Mouse (Mus musculus): Measurements from ENCODE around the gene Rhobtb3. TPM values are rescaled to one million over a fixed set of nuclear protein-coding genes. Genes with fewer than 3 reads are reported as not detected.
A peak's percentile ranks its signal among the peaks of the same experiment; 100 is the strongest.

Gene Rhobtb3
- polyA plus RNA-seq (2012; rRNA removed) = 1.2 and 1.9 TPM in 2 replicates
- polyA plus RNA-seq (2014; fragmentation: Nextera tagmentation; extraction: Ambion mirVana) = 3.4 and 4.0 TPM in 2 replicates

DNA sequence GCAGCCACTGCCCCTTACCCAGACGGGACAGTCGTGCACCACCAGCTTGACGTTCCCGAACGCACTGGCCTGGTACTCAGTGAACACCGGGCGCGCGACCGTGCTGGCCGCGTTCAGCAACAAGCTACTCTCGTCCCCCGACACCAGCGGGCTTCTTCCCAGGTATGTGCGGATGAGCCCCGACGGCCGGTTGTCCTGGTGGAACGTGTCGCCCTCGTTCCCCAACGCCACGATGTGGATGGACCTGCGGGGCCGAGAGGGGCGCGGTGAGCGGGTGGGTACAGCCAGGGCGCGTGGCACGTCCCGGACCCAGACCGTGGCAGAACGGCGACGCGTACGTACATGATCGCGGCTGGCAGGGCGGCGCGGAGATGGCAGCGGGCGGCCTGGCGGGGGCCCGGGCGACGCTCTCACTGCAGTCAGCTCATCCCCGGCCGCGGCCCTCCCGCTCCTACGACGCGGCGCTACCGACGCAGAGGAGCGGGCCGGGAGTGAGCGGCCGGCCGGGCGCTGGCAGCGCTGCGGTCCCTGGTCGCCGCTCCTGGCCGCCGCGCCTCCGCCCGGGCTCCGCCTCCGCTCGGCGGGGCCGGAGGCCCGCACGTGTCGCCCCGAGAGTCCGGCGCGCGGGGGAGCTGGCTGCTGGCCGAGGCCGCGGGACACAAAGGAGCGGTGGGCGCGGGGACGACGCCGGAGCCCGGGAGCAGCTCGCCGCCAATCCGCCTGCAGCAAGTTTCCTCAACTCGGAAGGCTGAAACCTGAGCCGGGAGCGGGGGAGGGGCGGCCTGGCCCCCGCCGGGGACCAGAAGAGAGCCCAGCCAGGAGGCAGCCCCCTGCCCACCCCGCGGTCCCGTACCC lies at the start of gene Rhobtb3:
Gene Rhobtb3 (minus strand): TSS at position 737 of the 855 bp plus-strand sequence.
- under 1% methylated on average over 94 of the region's 110 CpGs for WGBS (ENCODE audit: insufficient replicate concordance)
- TF ChIP-seq EP300 (IDR thresholded peaks at IDR 0.05; ENCODE audit: low read depth) (no peak), CTCF (IDR thresholded peaks at IDR 0.05; ENCODE audit: low read depth) (no peak)

DNA sequence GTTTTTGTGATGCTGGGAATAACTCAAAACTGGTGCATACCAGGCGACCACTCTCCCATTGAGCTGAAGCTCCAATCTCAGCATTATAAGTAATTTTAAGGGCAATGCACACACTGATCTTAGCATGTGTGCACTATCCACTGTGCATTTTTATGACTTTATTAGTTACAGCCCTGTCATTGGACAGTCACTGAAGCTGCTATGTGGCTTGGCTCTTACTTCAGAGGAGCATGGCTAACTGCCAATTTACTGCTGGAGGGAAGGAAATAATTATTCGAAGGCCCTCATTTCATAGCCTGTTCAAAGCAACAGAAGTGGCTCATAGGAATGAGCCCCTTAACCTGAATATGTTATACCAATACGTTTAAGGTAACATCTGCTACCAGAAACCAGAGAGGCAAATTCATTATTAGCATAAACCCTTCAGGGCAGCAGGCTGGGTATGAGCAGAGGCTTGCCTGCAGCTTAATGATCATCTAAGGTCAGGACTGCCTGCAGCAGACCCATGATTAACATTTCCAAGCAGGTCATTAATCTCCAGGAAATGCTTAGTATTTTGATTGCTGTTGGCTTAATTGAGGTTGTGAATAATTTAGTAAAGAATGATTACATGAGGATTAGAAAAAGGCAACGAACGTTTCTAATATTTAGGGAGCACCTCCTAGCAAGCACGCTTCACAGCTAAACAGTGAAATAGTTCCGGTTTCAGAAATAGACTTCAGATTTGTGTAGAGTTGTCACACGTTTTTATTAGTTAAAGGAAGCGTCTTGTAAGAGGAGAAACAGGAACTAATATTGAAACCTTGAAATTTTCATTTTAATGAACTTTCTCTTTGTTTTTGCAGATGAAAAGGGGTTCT lies 48.7 kb upstream of the Rhobtb3 start:
- DNase-seq (ENCODE audit: low read depth in 3 of 3, low spot score in 3 of 3) (no peak), ATAC-seq (ENCODE audit: insufficient read depth) (no peak)
- 54% methylated on average over 9 of the region's 9 CpGs for WGBS (ENCODE audit: insufficient replicate concordance)
- Histone ChIP-seq H3K36me3 (replicated peaks; ENCODE audit: control insufficient read depth, insufficient read depth, low read depth) (no peaks in the 10 kb centered on the region), H3K27me3 (ENCODE audit: control insufficient read depth, insufficient read depth, low read length) (no peaks in the 10 kb centered on the region), H3K4me3 (ENCODE audit: insufficient read depth in 1 of 2, low read depth in 2 of 2, low read length in 2 of 2) (no peak overlapping the region), H3K4me1 (replicated peaks; ENCODE audit: control insufficient read depth in 2 of 2, insufficient read depth in 2 of 2, low read length in 1 of 2) (0 out of 4 replicates have a peak, but pooled peaks cover 0 to 2% of the 10 kb centered on the region in 2 experiments), H3K27ac (no peak overlapping the region), H3K4me2 (ENCODE audit: low read depth) (no peak overlapping the region), H3K9me3 (ENCODE audit: control insufficient read depth, low read length) (no peaks in the 10 kb centered on the region), H3K9ac (replicated peaks) (no peak overlapping the region)
- no peak for TF ChIP-seq EP300 (IDR thresholded peaks at IDR 0.05; ENCODE audit: low read depth)
- TF ChIP-seq CTCF (IDR thresholded peaks at IDR 0.05; ENCODE audit: low read depth) = no peak

More for the DNA sequence above, at the start of gene Rhobtb3:
- ATAC-seq (ENCODE audit: insufficient read depth) (peak; percentile 79), DNase-seq (ENCODE audit: low read depth in 3 of 3, low spot score in 3 of 3) (peak in 1 of 3 experiments; percentile 17)
- Histone ChIP-seq H3K4me1 (replicated peaks; ENCODE audit: control insufficient read depth in 2 of 2, insufficient read depth in 2 of 2, low read length in 1 of 2) (peaks cover 0 to 4% of the 10 kb centered on the region in 2 experiments; a peak in 2 of 4 replicates), H3K36me3 (replicated peaks; ENCODE audit: control insufficient read depth, insufficient read depth, low read depth) (no peaks in the 10 kb centered on the region), H3K27me3 (ENCODE audit: control insufficient read depth, insufficient read depth, low read length) (peaks cover 4% of the 10 kb centered on the region), H3K9me3 (ENCODE audit: control insufficient read depth, low read length) (no peaks in the 10 kb centered on the region), H3K9ac (replicated peaks) (peak within 1 kb of the TSS; percentile 61), H3K4me2 (ENCODE audit: low read depth) (peak within 1 kb of the TSS; percentile 71), H3K27ac (no peak within 1 kb of the TSS), H3K4me3 (ENCODE audit: insufficient read depth in 1 of 2, low read depth in 2 of 2, low read length in 2 of 2) (peak within 1 kb of the TSS; percentile 60 to 77)

DNA sequence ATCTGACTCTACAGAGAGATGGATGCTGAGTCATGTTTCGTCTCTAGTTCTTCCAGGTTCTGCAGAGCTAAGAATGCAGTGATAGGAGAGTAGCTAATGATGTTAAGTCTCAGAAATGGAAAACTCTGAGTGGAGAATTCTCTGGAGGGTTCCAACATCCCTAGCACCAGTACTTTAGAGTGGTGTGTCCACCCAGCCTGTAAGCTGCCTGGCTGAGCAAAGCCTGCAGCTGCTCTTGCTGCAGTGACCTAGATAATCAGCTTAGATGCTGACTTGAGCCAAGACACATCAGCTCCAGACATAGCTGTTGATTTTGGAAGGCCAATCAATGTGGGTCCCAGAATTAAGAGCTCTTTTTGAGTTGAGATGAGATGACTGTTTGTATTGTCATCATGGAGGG lies 44.4 kb upstream of the Rhobtb3 start:
- H3K4me2 ChIP-seq (ENCODE audit: low read depth) = no peak overlapping the region
- no peak overlapping the region for H3K9ac ChIP-seq (replicated peaks)
- ATAC-seq (ENCODE audit: insufficient read depth) (no peak), DNase-seq (ENCODE audit: low read depth in 3 of 3, low spot score in 3 of 3) (no peak)
- no peak overlapping the region for H3K27ac ChIP-seq
- H3K9me3 ChIP-seq (ENCODE audit: control insufficient read depth, low read length) = no peaks in the 10 kb centered on the region
- WGBS (ENCODE audit: insufficient replicate concordance) = 73% methylated on average over 1 of the region's 1 CpGs
- H3K4me1 ChIP-seq (replicated peaks; ENCODE audit: control insufficient read depth in 2 of 2, insufficient read depth in 2 of 2, low read length in 1 of 2) = no peaks in the 10 kb centered on the region
- H3K4me3 ChIP-seq (ENCODE audit: insufficient read depth in 1 of 2, low read depth in 2 of 2, low read length in 2 of 2) = no peak overlapping the region
- no peak for TF ChIP-seq EP300 (IDR thresholded peaks at IDR 0.05; ENCODE audit: low read depth)
- TF ChIP-seq CTCF (IDR thresholded peaks at IDR 0.05; ENCODE audit: low read depth) = no peak
- H3K36me3 ChIP-seq (replicated peaks; ENCODE audit: control insufficient read depth, insufficient read depth, low read depth) = no peaks in the 10 kb centered on the region
- no peaks in the 10 kb centered on the region for H3K27me3 ChIP-seq (ENCODE audit: control insufficient read depth, insufficient read depth, low read length)

DNA sequence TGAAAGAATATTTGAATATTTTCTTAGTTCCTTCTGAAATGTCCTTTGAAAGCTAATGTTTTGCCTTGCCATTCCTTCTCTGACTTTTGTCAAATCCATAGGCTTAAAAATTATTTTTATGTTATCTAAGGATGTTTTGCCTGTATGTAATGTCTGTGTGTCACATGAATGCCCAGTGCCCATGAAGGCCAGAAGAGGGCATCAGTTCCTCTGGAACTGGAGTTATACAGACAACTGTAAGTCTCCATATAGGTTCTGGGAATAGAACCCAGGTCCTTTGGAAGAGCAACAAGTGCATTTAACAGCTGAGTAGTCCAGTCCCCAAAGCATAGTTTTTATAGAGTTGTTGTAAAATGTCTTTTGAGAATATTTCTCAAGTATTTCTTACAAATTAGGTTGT lies 38.2 kb upstream of the Rhobtb3 start:
- H3K36me3 ChIP-seq (replicated peaks; ENCODE audit: control insufficient read depth, insufficient read depth, low read depth) = no peaks in the 10 kb centered on the region
- no peak overlapping the region for H3K4me3 ChIP-seq (ENCODE audit: insufficient read depth in 1 of 2, low read depth in 2 of 2, low read length in 2 of 2)
- H3K27ac ChIP-seq = no peak overlapping the region
- DNase-seq (ENCODE audit: low read depth in 3 of 3, low spot score in 3 of 3) (peak in 1 of 3 experiments; percentile 19), ATAC-seq (ENCODE audit: insufficient read depth) (no peak)
- no peaks in the 10 kb centered on the region for H3K27me3 ChIP-seq (ENCODE audit: control insufficient read depth, insufficient read depth, low read length)
- no peak overlapping the region for H3K4me2 ChIP-seq (ENCODE audit: low read depth)
- H3K9ac ChIP-seq (replicated peaks) = no peak overlapping the region
- TF ChIP-seq EP300 (IDR thresholded peaks at IDR 0.05; ENCODE audit: low read depth) (no peak), CTCF (IDR thresholded peaks at IDR 0.05; ENCODE audit: low read depth) (peak; percentile 55)
- no peaks in the 10 kb centered on the region for H3K9me3 ChIP-seq (ENCODE audit: control insufficient read depth, low read length)
- H3K4me1 ChIP-seq (replicated peaks; ENCODE audit: control insufficient read depth in 2 of 2, insufficient read depth in 2 of 2, low read length in 1 of 2) = no peaks in the 10 kb centered on the region

Data from liver, embryonic 14.5 days (tissue).